8 mouse cellular contexts compared by ENCODE assay signal in genomic region chr9:47422741-47423461, GRCm38 (mm10).
DNase-seq lines count a peak whose midpoint lies in the region; ATAC-seq and TF ChIP-seq lines count a peak whose summit lies in the region.

No protein-coding gene starts in this region.

- H3K4me3 ChIP-seq in midbrain, embryonic 12.5 days: no peak overlapping the region
- no peak overlapping the region for H3K4me3 ChIP-seq in midbrain, embryonic 11.5 days (ENCODE audit: low read depth, low read length)
- H3K4me3 ChIP-seq in embryonic facial prominence, embryonic 15.5 days (replicated peaks): no peak overlapping the region
- no peak overlapping the region for H3K4me3 ChIP-seq in liver, postnatal 0 days (ENCODE audit: low read depth, low read length)

- H3K4me1 ChIP-seq in midbrain, embryonic 12.5 days: peaks cover 21% of the 10 kb centered on the region
- peaks cover 8% of the 10 kb centered on the region for H3K4me1 ChIP-seq in midbrain, embryonic 11.5 days (ENCODE audit: control insufficient read depth, insufficient read depth, low read length)
- peaks cover 4% of the 10 kb centered on the region; the same call in 1 of the 2 replicates for H3K4me1 ChIP-seq in embryonic facial prominence, embryonic 15.5 days
- H3K4me1 ChIP-seq in liver, postnatal 0 days (ENCODE audit: insufficient read depth): peaks cover 6% of the 10 kb centered on the region; the same call in 1 of the 2 replicates

- H3K36me3 ChIP-seq in midbrain, embryonic 12.5 days: no peaks in the 10 kb centered on the region
- H3K36me3 ChIP-seq in midbrain, embryonic 11.5 days (ENCODE audit: control insufficient read depth, insufficient read depth, low read length): no peaks in the 10 kb centered on the region
- H3K36me3 ChIP-seq in embryonic facial prominence, embryonic 15.5 days: no peaks in the 10 kb centered on the region
- H3K36me3 ChIP-seq in liver, postnatal 0 days (replicated peaks; ENCODE audit: insufficient read depth, low read length): no peaks in the 10 kb centered on the region

- no peaks in the 10 kb centered on the region for H3K9me3 ChIP-seq in midbrain, embryonic 12.5 days
- no peaks in the 10 kb centered on the region for H3K9me3 ChIP-seq in midbrain, embryonic 11.5 days (ENCODE audit: control insufficient read depth, low read length)
- no peaks in the 10 kb centered on the region for H3K9me3 ChIP-seq in embryonic facial prominence, embryonic 15.5 days (replicated peaks)
- H3K9me3 ChIP-seq in liver, postnatal 0 days (ENCODE audit: low read length): no peaks in the 10 kb centered on the region

- H3K27ac ChIP-seq in midbrain, embryonic 12.5 days (replicated peaks): 0 out of 2 replicates have a peak overlapping the region, but pooled peaks have one; percentile 20
- H3K27ac ChIP-seq in midbrain, embryonic 11.5 days (ENCODE audit: low read depth, low read length): no peak overlapping the region
- no peak overlapping the region for H3K27ac ChIP-seq in embryonic facial prominence, embryonic 15.5 days (replicated peaks)
- H3K27ac ChIP-seq in liver, postnatal 0 days (ENCODE audit: low read depth): no peak overlapping the region

- H3K9ac ChIP-seq in midbrain, embryonic 12.5 days (replicated peaks): no peak overlapping the region
- H3K9ac ChIP-seq in midbrain, embryonic 11.5 days (ENCODE audit: low read length): no peak overlapping the region
- H3K9ac ChIP-seq in embryonic facial prominence, embryonic 15.5 days: no peak overlapping the region
- no peak overlapping the region for H3K9ac ChIP-seq in liver, postnatal 0 days (replicated peaks)

- no peak for TF ChIP-seq EP300 in liver, postnatal 0 days (IDR thresholded peaks at IDR 0.05; ENCODE audit: low read depth)

- 67% methylated on average over 8 of the region's 8 CpGs for WGBS in midbrain, embryonic 12.5 days
- WGBS in midbrain, embryonic 11.5 days: 69% methylated on average over 8 of the region's 8 CpGs
- 51% methylated on average over 8 of the region's 8 CpGs for WGBS in embryonic facial prominence, embryonic 15.5 days
- WGBS in liver, postnatal 0 days (ENCODE audit: insufficient replicate concordance): 56% methylated on average over 8 of the region's 8 CpGs

- TF ChIP-seq CTCF in liver, postnatal 0 days (IDR thresholded peaks at IDR 0.05; ENCODE audit: low read depth): no peak

- H3K27me3 ChIP-seq in midbrain, embryonic 12.5 days: peaks cover 14% of the 10 kb centered on the region; the same call in 1 of the 2 replicates
- H3K27me3 ChIP-seq in midbrain, embryonic 11.5 days (ENCODE audit: control insufficient read depth, insufficient read depth, low read length): no peaks in the 10 kb centered on the region
- H3K27me3 ChIP-seq in embryonic facial prominence, embryonic 15.5 days: no peaks in the 10 kb centered on the region
- H3K27me3 ChIP-seq in liver, postnatal 0 days (ENCODE audit: insufficient read depth, low read length): no peaks in the 10 kb centered on the region

- no peak for DNase-seq in midbrain, embryonic 11.5 days (ENCODE audit: low spot score, missing footprints)
- DNase-seq in heart, adult 9 months (ENCODE audit: low spot score in 2 of 2): peak; percentile 67 to 73
- peak; percentile 80 to 82 for DNase-seq in kidney, postnatal 25 days
- DNase-seq in liver, postnatal 0 days: peak; percentile 64
- peak; percentile 41 to 72 for DNase-seq in right cerebral cortex, adult 2 months (ENCODE audit: low spot score in 2 of 2)

- no peak for ATAC-seq in midbrain, embryonic 12.5 days (ENCODE audit: low FRiP score, low read depth)
- no peak for ATAC-seq in midbrain, embryonic 11.5 days (ENCODE audit: low FRiP score)
- ATAC-seq in embryonic facial prominence, embryonic 15.5 days (ENCODE audit: insufficient number of reproducible peaks, low FRiP score, low TSS enrichment, low read depth): peak; percentile 60; the same call in 1 of the 2 replicates
- ATAC-seq in liver, postnatal 0 days: peak; percentile 86
- ATAC-seq in granulocyte monocyte progenitor cell, adult 5-6 weeks (replicated peaks; ENCODE audit: poor library complexity, severe bottlenecking): no peak

- H3K4me2 ChIP-seq in midbrain, embryonic 12.5 days (replicated peaks): no peak overlapping the region
- H3K4me2 ChIP-seq in midbrain, embryonic 11.5 days: no peak overlapping the region
- H3K4me2 ChIP-seq in embryonic facial prominence, embryonic 15.5 days (replicated peaks): no peak overlapping the region
- no peak overlapping the region for H3K4me2 ChIP-seq in liver, postnatal 0 days (ENCODE audit: low read depth, low read length)

Comparison
In these comparisons a context has a peak if more than half of its experiments do, and no peak if none do; other contexts are left out.
1. ATAC-seq: peak in embryonic facial prominence, embryonic 15.5 days (single experiment) and liver, postnatal 0 days (single experiment); none in midbrain, embryonic 12.5 days (single experiment), midbrain, embryonic 11.5 days (single experiment) and granulocyte monocyte progenitor cell, adult 5-6 weeks (single experiment).